Comparison of ENCODE assay signal across 8 mouse cellular contexts in genomic region chr4:62501964-62502732, GRCm38 (mm10). TPM values are rescaled to one million over a fixed set of nuclear protein-coding genes. Genes with fewer than 3 reads are reported as not detected.
DNase-seq lines count a peak whose midpoint lies in the region; ATAC-seq lines count a peak whose summit lies in the region.

No protein-coding gene starts in this region.

- H3K9ac ChIP-seq in intestine, embryonic 15.5 days, result peak overlapping the region; percentile 86

- intact Hi-C loops in left cerebral cortex, postnatal 25 days (cut with DNase I), result loop anchor here (2.0 kb wide), 2 partner anchors 31 to 71 kb away; partner anchors contain the start of gene Wdr31

- peak; percentile 95 for DNase-seq in adrenal gland, adult 2 months
- peak; percentile 95 for DNase-seq in embryo, embryonic 11 days
- peak; percentile 88 for DNase-seq in gastrocnemius, postnatal 25 days
- peak; percentile 89 to 94 for DNase-seq in left cerebral cortex, postnatal 25 days (ENCODE audit: low spot score in 2 of 2)
- DNase-seq in mesoderm, embryonic 11.5 days (ENCODE audit: low read depth, low spot score), result peak; percentile 95
- peak; percentile 90 for DNase-seq in right cerebral cortex, postnatal 25 days
- peak; percentile 84 to 92 for DNase-seq in urinary bladder, postnatal 36 days (ENCODE audit: low spot score in 2 of 2)

- H3K4me2 ChIP-seq in intestine, embryonic 15.5 days (replicated peaks), result peak overlapping the region; percentile 72

- ATAC-seq in intestine, embryonic 15.5 days, result peak; percentile 89

- peak overlapping the region; percentile 93 for H3K27ac ChIP-seq in intestine, embryonic 15.5 days

- WGBS in intestine, embryonic 15.5 days, result 1% methylated on average over 38 of the region's 38 CpGs

- H3K4me3 ChIP-seq in intestine, embryonic 15.5 days (replicated peaks), result peak overlapping the region; percentile 86

- no peaks in the 10 kb centered on the region for H3K9me3 ChIP-seq in intestine, embryonic 15.5 days

- no peaks in the 10 kb centered on the region for H3K27me3 ChIP-seq in intestine, embryonic 15.5 days (replicated peaks)

- 0 out of 2 replicates have a peak, but pooled peaks cover 9% of the 10 kb centered on the region for H3K4me1 ChIP-seq in intestine, embryonic 15.5 days (replicated peaks)

- peaks cover 21% of the 10 kb centered on the region for H3K36me3 ChIP-seq in intestine, embryonic 15.5 days

RNA-seq across cellular contexts. Expression of gene Hdhd3, which starts 1.1 kb away (rescaled TPM):
- 10 to 100 TPM in 1 of 2 experiments, 1 to 10 TPM in 1; 9.2 to 26.1 TPM for total RNA-seq in adrenal gland, adult 2 months (2021)
- polyA plus RNA-seq in adrenal gland, adult 2 months (2012; rRNA removed), result 16.8 and 20.1 TPM in 2 replicates
- total RNA-seq in gastrocnemius, postnatal 25 days (2021), result 1 to 10 TPM; 1.7 to 2.2 TPM
- polyA plus RNA-seq in intestine, embryonic 15.5 days (2015; fragmentation: Nextera tagmentation; extraction: Ambion mirVana), result 61.6 and 76.4 TPM in 2 replicates
- total RNA-seq in left cerebral cortex, postnatal 25 days (2021), result 10 to 100 TPM in 1 of 2 experiments, 1 to 10 TPM in 1; 7.5 to 10.9 TPM

RNA-seq across cellular contexts. Expression of gene Alad, which starts 17.6 kb away (rescaled TPM):
- 100 to 1,000 TPM; 102 to 118 TPM for total RNA-seq in adrenal gland, adult 2 months (2021)
- 313 and 413 TPM in 2 replicates for polyA plus RNA-seq in adrenal gland, adult 2 months (2012; rRNA removed)
- total RNA-seq in gastrocnemius, postnatal 25 days (2021), result 10 to 100 TPM; 20.9 to 21.3 TPM
- 156 and 161 TPM in 2 replicates for polyA plus RNA-seq in intestine, embryonic 15.5 days (2015; fragmentation: Nextera tagmentation; extraction: Ambion mirVana)
- total RNA-seq in left cerebral cortex, postnatal 25 days (2021), result 10 to 100 TPM; 25.4 to 30.8 TPM

RNA-seq across cellular contexts. Expression of gene Bspry, which starts 22.3 kb away (rescaled TPM):
- 10 to 100 TPM in 1 of 2 experiments, 1 to 10 TPM in 1; 3.0 to 13.9 TPM for total RNA-seq in adrenal gland, adult 2 months (2021)
- polyA plus RNA-seq in adrenal gland, adult 2 months (2012; rRNA removed), result 10.9 and 15.3 TPM in 2 replicates
- under 1 TPM; 0.15 to 0.16 TPM for total RNA-seq in gastrocnemius, postnatal 25 days (2021)
- 31.7 and 33.2 TPM in 2 replicates for polyA plus RNA-seq in intestine, embryonic 15.5 days (2015; fragmentation: Nextera tagmentation; extraction: Ambion mirVana)
- total RNA-seq in left cerebral cortex, postnatal 25 days (2021), result under 1 TPM; 0.34 to 0.53 TPM

RNA-seq across cellular contexts. Expression of gene Pole3, which starts 22.7 kb away (rescaled TPM):
- total RNA-seq in adrenal gland, adult 2 months (2021), result 10 to 100 TPM; 48.4 to 50.5 TPM
- polyA plus RNA-seq in adrenal gland, adult 2 months (2012; rRNA removed), result 11.7 and 13.8 TPM in 2 replicates
- total RNA-seq in gastrocnemius, postnatal 25 days (2021), result 10 to 100 TPM; 15.5 to 15.9 TPM
- 70.5 and 71.5 TPM in 2 replicates for polyA plus RNA-seq in intestine, embryonic 15.5 days (2015; fragmentation: Nextera tagmentation; extraction: Ambion mirVana)
- 10 to 100 TPM; 19.9 to 20.2 TPM for total RNA-seq in left cerebral cortex, postnatal 25 days (2021)

RNA-seq across cellular contexts. Expression of gene 4933430I17Rik, which starts 23.0 kb away (rescaled TPM):
- total RNA-seq in adrenal gland, adult 2 months (2021), result under 1 TPM; 0.14 to 0.31 TPM
- 0.06 TPM in 1 of 2 replicates, not detected in the other for polyA plus RNA-seq in adrenal gland, adult 2 months (2012; rRNA removed)
- total RNA-seq in gastrocnemius, postnatal 25 days (2021), result under 1 TPM in 1 of 2 experiments, not detected in 1; 0.20 TPM
- polyA plus RNA-seq in intestine, embryonic 15.5 days (2015; fragmentation: Nextera tagmentation; extraction: Ambion mirVana), result 0.15 and 0.43 TPM in 2 replicates
- under 1 TPM; 0.37 to 0.53 TPM for total RNA-seq in left cerebral cortex, postnatal 25 days (2021)

Comparison
In these comparisons a context has a peak if more than half of its experiments do, and no peak if none do; other contexts are left out.
1. Peak in every context shown above with its lines: DNase-seq, ATAC-seq, H3K4me3 ChIP-seq and H3K27ac ChIP-seq.